Mouse (Mus musculus) ES-E14 (cell line): ENCODE results near the gene C1qtnf4. TPM values are rescaled to one million over a fixed set of nuclear protein-coding genes. Genes with fewer than 3 reads are reported as not detected.
A peak's percentile ranks its signal among the peaks of the same experiment; 100 is the strongest.

Source experiments
- DNase-seq: peaks from one replicate; pipeline ENCODE4 v3.0.0-alpha.2; 2013; ENCODE audit warnings: low read depth, low spot score
- H3K27ac ChIP-seq: 2 replicates; pipeline ENCODE4 v1.5.1; 2012; ENCODE audit warnings: low read depth, mild to moderate bottlenecking, low read length, moderate library complexity, mixed read lengths; ENCODE audit not compliant: poor library complexity, insufficient read depth, severe bottlenecking
- H3K36me3 ChIP-seq: 2 replicates; pipeline ENCODE4 v1.6.1; 2012; ENCODE audit warnings: mild to moderate bottlenecking, low read length, moderate library complexity, mixed read lengths; ENCODE audit not compliant: control insufficient read depth, poor library complexity, insufficient read depth, severe bottlenecking
- H3K4me1 ChIP-seq, 2 experiments: fragments of 150-350 bp in 1 of 2; sonication (generic) in 1 of 2; 2 replicates each; pipeline ENCODE4 v1.6.1; 2012; ENCODE audit warnings: low read length in 2 of 2, mild to moderate bottlenecking in 1 of 2, mixed read lengths in 1 of 2; ENCODE audit not compliant: control insufficient read depth in 2 of 2, insufficient read depth in 2 of 2, poor library complexity in 1 of 2
- H3K4me3 ChIP-seq, 2 experiments: fragments of 150-350 bp in 1 of 2; sonication (generic) in 1 of 2; 2 replicates each; pipeline ENCODE4 v1.5.1; 2012; ENCODE audit warnings: low read length in 2 of 2, low read depth in 1 of 2, mild to moderate bottlenecking in 1 of 2, mixed read lengths in 1 of 2; ENCODE audit not compliant: insufficient read depth in 1 of 2, poor library complexity in 1 of 2, severe bottlenecking in 1 of 2
- H3K9ac ChIP-seq: 2 replicates; pipeline ENCODE4 v1.6.1; 2012; ENCODE audit warnings: low read depth, mild to moderate bottlenecking, low read length, mixed read lengths; ENCODE audit not compliant: poor library complexity, insufficient read depth, severe bottlenecking
- H3K9me3 ChIP-seq: fragments of 150-350 bp; sonication (generic); 2 replicates; pipeline ENCODE4 v1.6.1; 2012; ENCODE audit warnings: low read depth, mild to moderate bottlenecking, low read length; ENCODE audit not compliant: control insufficient read depth, insufficient read depth
- CHD2 ChIP-seq: IDR thresholded peaks from 2 replicates; pipeline ENCODE4 v1.6.1; 2014; ENCODE audit warnings: mild to moderate bottlenecking, low read depth, low read length, inconsistent platforms
- HCFC1 ChIP-seq: IDR thresholded peaks from 2 replicates; pipeline ENCODE4 v1.6.1; 2012; ENCODE audit warnings: low read length, inconsistent platforms, borderline replicate concordance; ENCODE audit not compliant: insufficient read depth
- MAFK ChIP-seq: IDR thresholded peaks from 2 replicates; pipeline ENCODE4 v1.6.1; 2014; ENCODE audit warnings: mild to moderate bottlenecking, low read depth, low read length, inconsistent platforms; ENCODE audit not compliant: insufficient read depth
- ZC3H11A ChIP-seq: IDR thresholded peaks from 2 replicates; pipeline ENCODE4 v1.6.1; 2012; ENCODE audit warnings: low read depth, mild to moderate bottlenecking, inconsistent platforms, low read length, borderline replicate concordance
- ZNF384 ChIP-seq: IDR thresholded peaks from 2 replicates; pipeline ENCODE4 v1.6.1; 2012; ENCODE audit warnings: low read depth, low read length, inconsistent platforms
- in situ Hi-C, 2 experiments: fragments of 600-800 bp; cut with MboI; formaldehyde crosslinking; loops; one replicate each; pipeline ENCODE4 v1.15.1; 2025; ENCODE audit warnings: low sequenced_read_pairs in 2 of 2, inconsistent platforms in 1 of 2; ENCODE audit not compliant: unreplicated experiment in 2 of 2
- total RNA-seq: library from RNA; depleted of rRNA; stranded (reverse); fragments of 300-350 nt; gene quantifications from 2 replicates; pipeline ENCODE4 v1.2.3, GENCODE M21; 2012

The C1qtnf4 gene
- total RNA-seq, 1 experiment: 2.8 TPM

DNA sequence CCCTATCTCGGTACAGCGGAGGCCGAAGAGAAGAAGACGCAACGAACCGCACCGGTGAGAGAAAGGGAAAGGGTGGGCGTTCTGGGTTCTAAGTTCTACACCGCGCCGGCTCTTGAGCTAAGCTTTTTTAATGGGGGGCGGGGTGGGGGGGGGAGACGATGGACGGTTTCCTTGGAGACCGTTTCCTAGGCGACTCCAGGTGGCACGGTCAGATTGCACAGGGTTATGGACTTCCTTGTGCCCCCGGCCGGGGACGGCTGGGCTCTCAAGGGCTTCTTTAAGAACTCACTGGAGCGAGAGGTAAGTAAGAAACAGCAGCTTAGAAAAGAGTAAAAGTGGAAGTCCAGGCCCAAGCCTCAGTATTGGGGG lies 19.2 kb downstream of the C1qtnf4 start:
- Histone ChIP-seq H3K4me3 (peak overlapping the region; percentile 86 to 90), H3K27ac (no peak overlapping the region), H3K4me1 (0 out of 4 replicates have a peak, but pooled peaks cover 0 to 2% of the 10 kb centered on the region in 2 experiments), H3K9me3 (no peaks in the 10 kb centered on the region), H3K36me3 (peaks cover 23% of the 10 kb centered on the region), H3K9ac (peak overlapping the region; percentile 86)
- in situ Hi-C loops: no loop called here
- DNase-seq: peak; percentile 46
- TF ChIP-seq HCFC1: no peak
- TF ChIP-seq ZNF384: no peak
- no peak for TF ChIP-seq MAFK
- no peak for TF ChIP-seq ZC3H11A
- TF ChIP-seq CHD2: no peak

- no peak overlapping the region for H3K9ac ChIP-seq
- in situ Hi-C loops: no loop called here
- H3K4me1 ChIP-seq: 0 out of 4 replicates have a peak, but pooled peaks cover 0 to 2% of the 10 kb centered on the region in 2 experiments
- DNase-seq: no peak
- H3K9me3 ChIP-seq: no peaks in the 10 kb centered on the region
- peaks cover 22% of the 10 kb centered on the region for H3K36me3 ChIP-seq
- H3K4me3 ChIP-seq: no peak overlapping the region
- H3K27ac ChIP-seq: no peak overlapping the region
- TF ChIP-seq ZC3H11A (no peak), HCFC1 (no peak), ZNF384 (no peak), CHD2 (no peak), MAFK (no peak)
Observed at GRCm38 (mm10) chr2:90906721-90907120, 21.1 kb downstream of the C1qtnf4 start.

GRCm38 (mm10) chr2:90910861-90911260 lies 25.2 kb downstream of the C1qtnf4 start:
- Histone ChIP-seq H3K4me1 (no peaks in the 10 kb centered on the region), H3K27ac (no peak overlapping the region), H3K4me3 (no peak overlapping the region), H3K9me3 (no peaks in the 10 kb centered on the region), H3K9ac (no peak overlapping the region), H3K36me3 (peaks cover 18% of the 10 kb centered on the region)
- in situ Hi-C loops: no loop called here
- TF ChIP-seq ZC3H11A (no peak), CHD2 (no peak), HCFC1 (no peak), MAFK (no peak)
- no peak for DNase-seq

DNA sequence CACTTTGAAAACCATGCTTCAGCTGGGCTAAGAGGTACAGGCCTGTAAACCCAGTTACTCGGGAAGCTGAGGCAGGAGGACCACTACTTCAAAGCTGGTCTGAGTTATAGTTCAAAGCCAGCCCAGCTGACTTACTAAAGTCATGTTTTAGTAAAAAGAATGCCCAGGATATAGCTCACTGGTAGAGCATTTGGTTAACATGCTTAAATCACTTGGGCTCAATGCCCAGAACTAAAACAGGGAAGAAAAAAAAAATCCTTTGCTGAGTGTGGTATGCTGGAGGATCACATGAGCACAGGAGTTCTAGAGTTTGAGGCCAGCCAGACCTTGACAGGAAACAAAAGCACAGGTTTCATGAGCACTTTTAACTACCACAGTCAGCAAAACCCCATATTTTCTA lies 26.0 kb downstream of the C1qtnf4 start:
- H3K36me3 ChIP-seq: peaks cover 18% of the 10 kb centered on the region
- no peak for TF ChIP-seq MAFK
- TF ChIP-seq CHD2: no peak
- no peak for TF ChIP-seq ZNF384
- no peak for TF ChIP-seq HCFC1
- no peak for TF ChIP-seq ZC3H11A

DNA sequence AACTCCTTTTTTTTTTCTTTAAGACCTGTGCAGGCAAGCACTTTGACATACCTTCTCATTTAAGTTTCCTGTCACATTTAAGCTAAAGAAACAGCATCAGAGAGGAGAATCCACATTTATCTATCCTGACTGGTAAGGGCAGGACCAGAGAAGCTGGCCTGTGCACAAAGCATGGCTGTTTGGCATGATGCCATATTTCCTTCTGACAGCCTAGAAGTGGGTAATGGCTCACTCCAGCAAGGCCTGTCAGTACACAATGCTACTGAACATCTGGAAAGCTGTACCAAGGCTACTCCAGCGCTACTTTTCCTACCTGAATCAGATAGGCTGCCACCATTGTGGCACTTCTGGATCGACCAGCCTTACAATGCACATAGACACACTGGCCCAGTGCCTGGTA lies 28.0 kb downstream of the C1qtnf4 start:
- H3K36me3 ChIP-seq: peaks cover 15% of the 10 kb centered on the region
- in situ Hi-C loops: no loop called here
- no peak for TF ChIP-seq HCFC1
- TF ChIP-seq CHD2: no peak
- TF ChIP-seq ZC3H11A: no peak
- no peaks in the 10 kb centered on the region for H3K4me1 ChIP-seq
- no peak overlapping the region for H3K27ac ChIP-seq
- H3K9ac ChIP-seq: no peak overlapping the region
- H3K4me3 ChIP-seq: no peak overlapping the region
- H3K9me3 ChIP-seq: no peaks in the 10 kb centered on the region
- DNase-seq: no peak

More for the DNA sequence above, 26.0 kb downstream of the C1qtnf4 start:
- no peaks in the 10 kb centered on the region for H3K9me3 ChIP-seq
- no peak overlapping the region for H3K9ac ChIP-seq
- no peak for DNase-seq
- H3K4me3 ChIP-seq: no peak overlapping the region
- H3K27ac ChIP-seq: no peak overlapping the region
- H3K4me1 ChIP-seq: no peaks in the 10 kb centered on the region
- in situ Hi-C loops: no loop called here
